Mouse (Mus musculus): ENCODE results near the gene Slc25a44. TPM values are rescaled to one million over a fixed set of nuclear protein-coding genes. Genes with fewer than 3 reads are reported as not detected.
"Not testable (repeated sequence)": the region's sequence is repeated elsewhere in the genome, so short reads cannot be mapped to it uniquely, and the experiment has no call there.

Slc25a44 gene
- polyA plus RNA-seq, 1 experiment = 25.4 TPM

- no peak for TF ChIP-seq POLR2A (IDR thresholded peaks at IDR 0.05; ENCODE audit: borderline replicate concordance, extremely low read depth, low read depth, low read length)
- TF ChIP-seq CTCF (IDR thresholded peaks at IDR 0.05; ENCODE audit: insufficient read depth, low read length) = no peak
- WGBS = 52% methylated on average over 7 of the region's 7 CpGs
- no peak for DNase-seq
Observed at GRCm38 (mm10) chr3:88407529-88407928, 17.4 kb downstream of the Slc25a44 start.

DNA sequence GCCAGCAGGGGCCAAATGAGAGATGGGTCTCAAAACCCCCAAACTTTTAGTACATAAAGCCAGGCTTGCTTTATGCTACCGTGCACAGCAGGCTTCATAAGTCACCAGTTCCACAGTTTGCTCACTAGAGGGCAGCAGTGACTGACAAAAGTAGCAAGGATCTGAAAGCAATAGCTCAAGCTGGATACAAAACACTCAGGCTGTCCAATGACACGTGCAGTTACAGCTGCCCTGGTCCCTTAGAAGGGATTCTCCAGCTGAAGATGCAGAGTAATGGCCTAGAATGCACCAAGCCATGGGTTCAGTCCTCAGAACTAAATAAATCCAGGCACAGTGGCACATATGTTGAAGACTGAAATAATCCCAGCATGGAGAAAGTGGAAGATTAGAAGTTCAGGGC lies 17.8 kb downstream of the Slc25a44 start:
- DNase-seq = peak; percentile 41
- peaks cover 7% of the 10 kb centered on the region for H3K4me1 ChIP-seq (ENCODE audit: control insufficient read depth, insufficient read depth, low read length)
- WGBS = 2% methylated on average over 2 of the region's 2 CpGs

More at GRCm38 (mm10) chr3:88407529-88407928, 17.4 kb downstream of the Slc25a44 start:
- Histone ChIP-seq H3K4me3 (replicated peaks; ENCODE audit: extremely low read depth, low read depth, low read length) (no peak overlapping the region), H3K4me1 (ENCODE audit: control insufficient read depth, insufficient read depth, low read length) (peaks cover 7% of the 10 kb centered on the region)

DNA sequence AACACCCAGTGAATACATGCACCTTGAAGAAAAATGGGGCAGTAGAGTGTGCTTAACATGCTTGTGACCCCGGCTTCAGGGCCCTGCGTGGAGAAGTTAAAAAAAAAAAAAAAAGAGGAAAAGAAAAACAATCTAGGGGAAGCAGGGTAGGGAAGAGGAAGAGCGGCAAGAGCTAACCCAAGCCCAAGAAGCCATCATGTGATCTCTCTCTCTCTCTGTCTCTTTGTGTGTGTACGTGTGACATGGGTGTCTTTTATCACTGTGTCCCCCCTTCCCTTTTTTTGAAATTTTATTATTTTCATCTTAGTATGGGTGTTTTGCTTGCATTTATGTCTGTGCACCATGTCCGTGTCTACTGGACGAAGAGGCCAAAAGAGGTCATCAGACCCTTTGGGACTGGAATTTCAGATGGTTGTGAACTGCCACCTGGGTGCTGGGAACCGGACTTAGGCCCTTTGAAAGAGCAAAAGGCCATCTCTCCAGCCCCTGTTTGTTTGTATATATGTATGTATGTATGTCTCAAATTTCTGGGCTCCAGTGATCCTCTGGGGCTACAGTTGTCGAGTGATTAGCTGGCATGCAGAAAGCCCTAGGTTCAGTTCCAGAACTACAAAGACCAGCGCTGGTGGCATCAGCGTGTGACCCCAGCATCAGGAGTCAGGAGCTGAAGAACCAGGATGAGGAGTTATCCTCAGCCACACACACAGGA lies 21.3 kb downstream of the Slc25a44 start:
- H3K4me3 ChIP-seq (replicated peaks; ENCODE audit: extremely low read depth, low read depth, low read length) = no peak overlapping the region
- TF ChIP-seq CTCF (IDR thresholded peaks at IDR 0.05; ENCODE audit: insufficient read depth, low read length) (no peak), POLR2A (IDR thresholded peaks at IDR 0.05; ENCODE audit: borderline replicate concordance, extremely low read depth, low read depth, low read length) (no peak)
- WGBS = 89% methylated on average over 10 of the region's 10 CpGs
- H3K4me1 ChIP-seq (ENCODE audit: control insufficient read depth, insufficient read depth, low read length) = no peaks in the 10 kb centered on the region
- DNase-seq = no peak

More for the DNA sequence above, 17.8 kb downstream of the Slc25a44 start:
- no peak overlapping the region for H3K4me3 ChIP-seq (replicated peaks; ENCODE audit: extremely low read depth, low read depth, low read length)
- no peak for TF ChIP-seq POLR2A (IDR thresholded peaks at IDR 0.05; ENCODE audit: borderline replicate concordance, extremely low read depth, low read depth, low read length)
- peak; percentile 56 for TF ChIP-seq CTCF (IDR thresholded peaks at IDR 0.05; ENCODE audit: insufficient read depth, low read length)

DNA sequence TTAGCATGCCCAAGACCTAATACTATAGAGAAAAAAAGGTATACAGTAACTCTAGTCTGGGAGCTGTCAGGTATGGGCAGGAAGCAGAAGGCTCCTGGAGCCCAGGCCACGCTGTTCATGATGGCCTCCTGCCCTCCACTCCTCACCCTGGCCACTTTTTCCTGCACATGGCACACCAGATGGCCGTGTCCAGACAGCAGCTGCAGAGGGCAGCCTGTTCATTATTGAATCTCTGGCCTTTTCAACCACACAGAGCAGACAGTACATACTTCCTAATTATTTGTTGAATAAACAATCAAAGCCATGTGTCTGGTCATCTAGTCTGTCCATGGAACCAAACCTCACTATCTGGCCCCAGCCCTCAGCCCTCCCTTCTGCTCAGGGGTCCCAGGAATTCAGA lies 26.3 kb downstream of the Slc25a44 start:
- no peak for TF ChIP-seq CTCF (IDR thresholded peaks at IDR 0.05; ENCODE audit: insufficient read depth, low read length)
- TF ChIP-seq POLR2A (IDR thresholded peaks at IDR 0.05; ENCODE audit: borderline replicate concordance, extremely low read depth, low read depth, low read length) = no peak
- no peak for DNase-seq
- no peaks in the 10 kb centered on the region for H3K4me1 ChIP-seq (ENCODE audit: control insufficient read depth, insufficient read depth, low read length)
- no peak overlapping the region for H3K4me3 ChIP-seq (replicated peaks; ENCODE audit: extremely low read depth, low read depth, low read length)
- 90% methylated on average over 2 of the region's 2 CpGs for WGBS

DNA sequence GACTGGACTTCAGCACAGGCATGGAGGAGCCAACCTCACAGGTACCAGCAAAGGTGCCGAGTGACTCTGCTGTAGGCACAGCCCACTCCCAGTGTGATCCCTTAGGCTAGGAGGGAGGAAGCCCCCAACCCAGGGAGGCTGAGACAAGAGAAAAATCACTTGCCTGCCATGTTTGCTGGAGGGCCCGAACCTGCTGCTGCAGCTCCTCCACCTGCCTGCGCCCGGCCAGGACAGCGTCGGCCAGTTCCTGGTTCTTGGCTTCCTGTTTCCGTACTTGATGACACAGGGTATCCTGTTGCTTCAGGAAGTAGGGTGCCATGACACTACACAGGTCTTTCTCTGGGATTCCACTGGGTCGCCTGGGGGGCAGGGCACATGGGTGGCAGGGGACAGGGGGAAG lies 29.2 kb downstream of the Slc25a44 start:
- no peak for TF ChIP-seq POLR2A (IDR thresholded peaks at IDR 0.05; ENCODE audit: borderline replicate concordance, extremely low read depth, low read depth, low read length)
- TF ChIP-seq CTCF (IDR thresholded peaks at IDR 0.05; ENCODE audit: insufficient read depth, low read length) = no peak

DNA sequence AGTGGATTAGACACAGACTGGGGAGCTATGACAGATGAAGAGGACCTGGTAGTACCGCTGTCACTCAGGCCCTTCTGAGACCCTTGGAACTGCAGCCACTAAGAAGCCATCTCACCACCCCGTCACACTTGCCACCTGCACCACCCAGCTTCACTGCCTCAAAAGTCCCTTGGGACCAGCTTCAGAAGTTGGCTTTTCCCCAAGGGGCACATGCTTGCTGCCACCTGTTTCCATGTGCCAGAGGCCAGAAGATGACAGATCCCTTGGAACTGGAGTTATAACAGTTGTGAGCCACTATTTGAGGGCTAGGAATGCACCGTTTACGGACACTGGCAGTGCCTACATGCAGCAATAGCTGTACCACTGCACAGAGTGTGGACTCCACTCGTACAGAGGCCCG lies 29.7 kb downstream of the Slc25a44 start:
- TF ChIP-seq CTCF (IDR thresholded peaks at IDR 0.05; ENCODE audit: insufficient read depth, low read length) (no peak), POLR2A (IDR thresholded peaks at IDR 0.05; ENCODE audit: borderline replicate concordance, extremely low read depth, low read depth, low read length) (no peak)
- no peaks in the 10 kb centered on the region for H3K4me1 ChIP-seq (ENCODE audit: control insufficient read depth, insufficient read depth, low read length)
- 93% methylated on average over 6 of the region's 6 CpGs for WGBS
- H3K4me3 ChIP-seq (replicated peaks; ENCODE audit: extremely low read depth, low read depth, low read length) = no peak overlapping the region
- no peak for DNase-seq

More for the DNA sequence above, 29.2 kb downstream of the Slc25a44 start:
- Histone ChIP-seq H3K4me1 (ENCODE audit: control insufficient read depth, insufficient read depth, low read length) (no peaks in the 10 kb centered on the region), H3K4me3 (replicated peaks; ENCODE audit: extremely low read depth, low read depth, low read length) (no peak overlapping the region)
- 69% methylated on average over 8 of the region's 8 CpGs for WGBS
- no peak for DNase-seq

- TF ChIP-seq CTCF (IDR thresholded peaks at IDR 0.05; ENCODE audit: insufficient read depth, low read length) = no peak
- DNase-seq = no peak
- Histone ChIP-seq H3K4me1 (ENCODE audit: control insufficient read depth, insufficient read depth, low read length) (no peaks in the 10 kb centered on the region), H3K4me3 (replicated peaks; ENCODE audit: extremely low read depth, low read depth, low read length) (no peak overlapping the region)
- 78% methylated on average over 9 of the region's 9 CpGs for WGBS
Observed at GRCm38 (mm10) chr3:88393776-88394375, 31.1 kb downstream of the Slc25a44 start.

DNA sequence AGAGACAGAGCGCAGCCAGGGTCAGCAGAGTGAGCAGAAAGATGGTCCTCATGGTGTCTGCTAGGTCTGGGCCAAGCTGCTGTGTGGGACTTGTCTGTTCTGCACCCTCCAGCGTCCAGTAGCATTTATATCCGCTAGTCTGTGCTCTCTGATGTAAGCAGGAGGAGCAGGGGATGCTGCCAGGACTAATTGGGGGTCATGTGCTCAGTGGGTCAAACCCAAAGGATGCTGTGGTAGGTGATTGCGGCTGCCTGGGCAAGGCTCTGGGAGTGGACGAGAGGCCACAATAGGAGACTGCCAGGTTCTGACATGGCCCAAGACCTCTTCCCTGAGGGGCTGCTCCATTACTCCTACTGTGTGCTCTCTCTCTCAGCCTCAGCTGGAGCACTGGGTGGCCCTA lies 40.6 kb downstream of the Slc25a44 start, which contains the start of gene Bglap:
Gene Bglap, minus strand, starts transcription at position 101 of the 400 bp plus-strand sequence.
- 76% methylated on average over 5 of the region's 5 CpGs for WGBS
- DNase-seq = no peak
- H3K4me3 ChIP-seq (replicated peaks; ENCODE audit: extremely low read depth, low read depth, low read length) = no peak within 1 kb of the TSS
- TF ChIP-seq POLR2A (IDR thresholded peaks at IDR 0.05; ENCODE audit: borderline replicate concordance, extremely low read depth, low read depth, low read length) = no peak
- no peaks in the 10 kb centered on the region for H3K4me1 ChIP-seq (ENCODE audit: control insufficient read depth, insufficient read depth, low read length)

DNA sequence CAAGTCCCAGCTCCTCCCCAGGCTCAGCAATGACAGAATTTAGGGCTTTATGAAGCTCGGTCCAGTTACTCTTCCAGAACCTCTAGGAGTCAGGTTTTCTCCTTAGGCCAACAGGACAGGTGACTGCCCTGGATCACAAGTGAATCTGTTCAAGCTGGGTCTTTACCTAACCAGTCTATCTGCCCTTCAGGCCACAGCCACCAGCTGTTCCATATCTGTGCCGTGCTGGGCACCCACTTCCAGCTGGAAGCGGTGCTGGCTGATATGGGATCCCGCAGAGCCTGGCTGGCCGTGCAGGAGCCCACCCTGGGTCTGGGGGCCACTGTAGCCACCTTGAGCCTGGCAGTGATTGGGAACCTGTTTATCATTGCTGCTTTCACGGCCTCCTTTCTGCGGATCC lies 42.6 kb downstream of the Slc25a44 start:
- 50% methylated on average over 3 of the region's 7 CpGs for WGBS
- not testable (repeated sequence) for DNase-seq; H3K4me1 ChIP-seq (ENCODE audit: control insufficient read depth, insufficient read depth, low read length); H3K4me3 ChIP-seq (replicated peaks; ENCODE audit: extremely low read depth, low read depth, low read length)

GRCm38 (mm10) chr3:88381389-88382315 lies 43.3 kb downstream of the Slc25a44 start:
- H3K4me3 ChIP-seq (replicated peaks; ENCODE audit: extremely low read depth, low read depth, low read length); DNase-seq; H3K4me1 ChIP-seq (ENCODE audit: control insufficient read depth, insufficient read depth, low read length): not testable (repeated sequence)
- 12% methylated on average over 22 of the region's 22 CpGs for whole genome bisulfite sequencing

DNA sequence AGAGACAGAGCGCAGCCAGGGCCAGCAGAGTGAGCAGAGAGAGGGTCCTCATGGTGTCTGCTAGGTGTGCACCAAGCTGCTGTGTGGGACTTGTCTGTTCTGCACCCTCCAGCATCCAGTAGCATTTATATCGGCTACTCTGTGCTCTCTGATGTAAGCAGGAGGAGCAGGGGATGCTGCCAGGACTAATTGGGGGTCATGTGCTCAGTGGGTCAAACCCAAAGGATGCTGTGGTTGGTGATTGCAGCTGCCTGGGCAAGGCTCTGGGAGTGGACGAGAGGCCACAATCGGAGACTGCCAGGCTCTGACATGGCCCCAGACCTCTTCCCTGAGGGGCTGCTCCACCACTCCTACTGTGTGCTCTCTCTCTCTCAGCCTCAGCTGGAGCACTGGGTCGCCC lies 46.3 kb downstream of the Slc25a44 start, which contains the start of gene Bglap2:
Gene Bglap2, minus strand, starts transcription at position 101 of the 400 bp plus-strand sequence.
- not testable (repeated sequence) for H3K4me3 ChIP-seq (replicated peaks; ENCODE audit: extremely low read depth, low read depth, low read length); DNase-seq
- WGBS = 86% methylated on average over 5 of the region's 5 CpGs

GRCm38 (mm10) chr3:88376644-88377043 lies 48.3 kb downstream of the Slc25a44 start:
- not testable (repeated sequence) for H3K4me1 ChIP-seq (ENCODE audit: control insufficient read depth, insufficient read depth, low read length); H3K4me3 ChIP-seq (replicated peaks; ENCODE audit: extremely low read depth, low read depth, low read length)
- 40% methylated on average over 7 of the region's 7 CpGs for WGBS

More for the DNA sequence above, 46.3 kb downstream of the Slc25a44 start, which contains the start of gene Bglap2:
- H3K4me1 ChIP-seq (ENCODE audit: control insufficient read depth, insufficient read depth, low read length) = not testable (repeated sequence)

More at GRCm38 (mm10) chr3:88376644-88377043, 48.3 kb downstream of the Slc25a44 start:
- DNase-seq = not testable (repeated sequence)

All from lung, adult 2 months (tissue).